Mouse (Mus musculus) yolk sac, embryonic 10.5 days (tissue): Measurements from ENCODE around the gene Speer4c.
A peak's percentile ranks its signal among the peaks of the same experiment; 100 is the strongest.
"Not testable (repeated sequence)": the region's sequence is repeated elsewhere in the genome, so short reads cannot be mapped to it uniquely, and the experiment has no call there.

Experiments used
- DNase-seq: peaks from one replicate; pipeline ENCODE4 v3.0.0-alpha.2; 2017; ENCODE audit warnings: low spot score

Gene Speer4c

DNA sequence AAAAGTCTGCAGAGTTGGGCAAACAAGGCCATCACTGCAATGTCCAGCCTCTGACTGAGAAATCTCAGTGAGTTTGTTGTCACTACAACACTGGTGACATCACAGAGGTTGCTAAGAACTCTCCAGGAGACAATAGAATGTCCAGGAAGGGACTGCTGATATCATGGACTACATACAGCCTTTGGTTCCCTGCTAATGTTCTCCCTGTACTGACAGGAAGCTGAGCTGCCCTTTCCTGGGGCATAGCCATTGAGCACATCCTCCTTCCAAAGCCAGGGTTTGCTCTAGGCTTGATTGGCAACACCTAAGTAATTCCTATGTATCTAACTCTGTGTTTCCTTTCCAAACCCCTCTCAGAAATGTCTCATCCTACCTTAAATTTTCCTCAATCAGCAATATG lies at the start of gene Speer4c:
Gene Speer4c, minus strand, starts transcription at position 101 of the 400 bp plus-strand sequence.
- DNase-seq, result not testable (repeated sequence)

DNA sequence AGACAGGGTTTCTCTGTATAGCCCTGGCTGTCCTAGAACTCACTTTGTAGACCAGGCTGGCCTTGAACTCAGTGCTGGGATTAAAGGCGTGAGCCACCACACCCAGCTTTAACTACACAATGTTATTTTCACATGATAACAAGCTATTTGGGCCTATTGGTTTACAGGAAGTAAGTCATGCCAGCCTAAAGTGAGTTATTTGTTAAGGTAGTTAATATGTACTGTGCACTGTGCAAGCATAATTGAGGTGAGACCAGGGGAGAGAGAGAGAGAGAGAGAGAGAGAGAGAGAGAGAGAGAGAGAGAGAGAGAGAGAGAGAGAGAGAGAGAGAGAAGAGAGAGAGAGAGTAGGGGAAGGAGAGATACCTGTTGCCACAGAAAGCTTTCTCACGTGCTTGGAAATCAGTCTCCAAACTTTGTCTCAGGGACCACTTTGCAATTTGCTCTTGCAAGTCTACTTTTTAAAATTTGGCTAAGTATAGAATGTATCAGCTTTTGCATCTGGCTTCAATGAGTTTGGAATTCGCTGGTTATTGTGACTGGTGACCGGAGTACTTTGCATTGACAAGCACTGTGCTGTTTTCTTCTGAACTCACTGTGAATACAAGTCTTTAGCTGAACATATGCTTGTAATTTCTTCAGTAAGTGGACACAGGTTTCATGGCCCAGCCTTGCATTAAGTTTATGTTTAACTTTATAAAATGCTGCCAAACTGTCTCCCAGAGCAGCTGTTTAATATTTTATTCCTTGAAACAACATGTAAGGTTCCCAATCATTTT lies 33.6 kb upstream of the Speer4c start:
- no peak for DNase-seq

GRCm38 (mm10) chr5:15734097-15734867 lies 20.2 kb upstream of the Speer4c start:
- no peak for DNase-seq

DNA sequence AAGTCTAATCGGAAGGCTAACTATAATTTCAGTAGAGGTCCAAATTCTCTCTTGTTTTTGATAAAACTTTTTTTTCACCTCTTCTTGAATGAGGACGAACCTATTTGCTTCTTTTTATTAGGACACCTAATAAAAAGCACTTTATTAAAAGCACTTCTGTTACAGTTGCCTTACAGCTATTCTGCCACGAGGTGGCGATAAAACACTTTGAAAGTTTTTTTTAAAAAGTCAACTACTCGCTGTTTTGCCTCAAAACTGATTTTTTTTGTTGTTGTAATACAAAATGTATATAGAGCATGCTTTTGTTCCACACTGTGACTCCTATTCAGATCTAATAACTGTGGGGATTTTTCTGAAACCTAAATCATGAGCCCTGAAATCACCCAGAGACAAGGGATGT lies 11.2 kb downstream of the Speer4c start:
- not testable (repeated sequence) for DNase-seq

- not testable (repeated sequence) for DNase-seq
Observed at GRCm38 (mm10) chr5:15697719-15698118, 16.4 kb downstream of the Speer4c start.

DNA sequence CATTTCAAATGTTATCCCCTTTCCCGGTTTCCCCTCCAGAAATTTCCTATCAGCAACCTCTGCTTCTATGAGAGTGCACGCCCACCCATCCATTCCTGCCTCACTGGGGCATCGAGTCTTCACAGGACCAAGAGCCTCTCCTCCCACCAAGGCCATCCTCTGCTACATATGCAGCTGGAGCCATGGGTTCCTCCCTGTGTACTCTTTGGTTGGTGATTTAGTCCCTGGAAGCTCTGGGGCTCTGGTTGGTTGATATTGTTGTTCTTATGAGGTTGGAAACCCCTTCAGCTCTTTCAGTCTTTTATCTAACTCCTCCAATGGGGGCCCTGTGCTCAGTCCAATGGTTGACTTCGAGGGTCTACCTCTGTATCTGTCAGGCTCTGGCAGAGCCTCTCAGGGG lies 22.2 kb downstream of the Speer4c start:
- not testable (repeated sequence) for DNase-seq

DNA sequence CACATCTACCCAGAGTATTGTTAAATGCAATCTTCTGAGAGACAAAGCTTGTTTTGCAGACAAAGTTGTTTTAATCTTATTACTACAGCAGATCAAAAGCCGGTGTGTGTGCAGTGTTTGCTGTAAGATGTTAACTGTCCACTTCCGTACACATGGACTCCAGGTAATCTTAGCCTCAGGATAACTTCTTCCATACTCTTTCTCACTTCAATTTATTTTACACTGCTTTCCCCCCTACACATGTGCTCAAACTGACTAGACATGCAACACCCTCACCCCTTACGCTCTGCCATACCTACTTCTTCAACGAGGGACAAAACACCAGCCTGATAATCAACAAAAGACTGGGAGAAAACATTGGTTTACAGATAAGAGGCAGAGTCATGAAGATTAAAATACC lies 23.2 kb downstream of the Speer4c start:
- peak; percentile 14 for DNase-seq

GRCm38 (mm10) chr5:15689659-15690213 lies 24.3 kb downstream of the Speer4c start:
- DNase-seq, result not testable (repeated sequence)

DNA sequence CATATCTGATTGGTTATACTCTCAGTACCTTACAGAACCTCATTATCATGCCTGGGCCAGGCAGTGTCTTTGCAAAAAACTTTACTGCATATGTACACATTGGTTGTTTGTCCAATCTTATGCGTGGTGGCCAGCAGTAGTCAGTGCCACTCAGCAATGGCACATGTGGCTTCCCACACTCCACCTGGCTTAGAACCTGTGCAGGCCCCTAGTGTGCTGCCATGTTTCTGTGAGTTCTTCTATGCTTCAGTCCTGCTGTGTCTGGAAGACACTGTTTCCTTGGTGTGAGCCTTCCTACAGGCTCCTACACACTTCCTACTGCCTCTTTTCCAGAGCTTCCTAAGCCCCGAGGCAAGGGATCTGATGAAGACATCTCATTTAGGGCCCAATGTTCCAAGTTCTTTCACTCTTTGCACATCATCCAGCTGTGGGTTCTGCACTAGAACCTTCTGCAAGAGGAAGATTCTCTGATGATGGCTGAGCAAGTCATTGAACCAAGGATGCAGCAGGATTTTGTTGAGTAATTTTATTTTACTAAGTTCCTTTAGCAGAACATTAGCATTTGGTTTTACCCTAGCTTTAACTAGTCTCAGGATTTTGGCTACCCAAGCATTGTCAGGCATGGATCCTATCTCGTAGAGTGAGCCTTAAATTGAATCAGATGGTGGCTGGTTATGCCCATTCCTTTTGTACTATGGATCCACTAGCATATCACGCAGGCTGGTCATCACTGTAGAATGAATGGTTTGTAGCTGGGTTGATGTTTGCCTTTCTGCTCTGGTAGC lies 25.0 kb downstream of the Speer4c start:
- DNase-seq, result not testable (repeated sequence)

DNA sequence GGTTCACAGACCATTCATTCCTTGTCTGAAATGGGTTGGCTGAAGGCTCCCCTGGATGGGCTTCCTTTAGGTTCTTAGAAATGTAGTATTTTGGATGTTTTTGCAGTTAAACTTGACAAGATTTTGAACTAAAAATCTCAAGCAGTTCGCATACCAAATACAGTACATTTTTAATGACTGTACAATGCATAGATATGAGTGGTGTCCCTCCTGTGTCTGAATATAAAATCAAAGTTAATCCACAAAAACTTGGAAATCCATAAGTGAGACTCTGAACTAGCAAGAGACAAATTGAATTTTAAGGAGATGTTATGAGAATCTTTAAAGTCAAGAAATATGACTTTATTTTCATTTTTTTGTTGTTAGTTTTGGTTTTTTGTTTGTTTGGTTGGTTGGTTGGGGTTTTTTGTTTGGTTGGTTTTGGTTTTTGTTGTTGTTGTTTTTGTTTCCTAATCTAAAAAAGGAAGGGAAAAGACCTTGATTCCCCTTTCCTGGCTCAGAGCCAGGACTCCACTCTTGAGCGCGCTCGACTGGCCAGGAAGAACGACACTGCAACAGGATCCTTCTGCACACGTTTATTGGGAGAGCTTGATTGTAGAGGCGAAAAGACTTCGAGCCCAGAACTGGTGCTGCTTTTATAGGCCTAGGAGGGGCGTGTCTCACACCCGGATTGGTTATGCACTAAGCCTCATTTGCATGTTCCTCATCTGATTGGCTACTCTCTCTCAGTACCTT lies 32.6 kb downstream of the Speer4c start:
- not testable (repeated sequence) for DNase-seq

GRCm38 (mm10) chr5:15679980-15680949 lies 33.8 kb downstream of the Speer4c start:
- DNase-seq, result not testable (repeated sequence)

DNA sequence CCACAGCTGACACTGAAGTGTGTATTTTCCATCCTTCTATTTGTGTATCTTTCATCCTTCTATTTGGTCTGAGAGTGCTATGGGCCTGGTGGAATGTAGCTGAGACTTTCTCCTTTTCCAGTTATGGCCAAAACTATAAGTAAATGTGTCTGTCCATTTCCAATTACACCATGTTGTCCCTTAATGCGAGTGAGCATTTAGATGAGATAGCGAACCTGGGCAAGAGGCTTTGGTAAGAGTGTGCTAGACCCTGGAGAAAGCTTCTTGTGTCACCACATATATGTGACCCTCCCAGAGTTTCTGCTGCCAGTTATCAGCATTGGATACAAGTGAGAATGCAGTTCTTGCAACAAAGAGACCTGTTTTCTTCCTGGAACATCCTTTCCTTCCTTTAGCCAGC lies 35.2 kb downstream of the Speer4c start:
- DNase-seq, result peak; percentile 11

GRCm38 (mm10) chr5:15677750-15678149 lies 36.3 kb downstream of the Speer4c start:
- not testable (repeated sequence) for DNase-seq

- DNase-seq, result peak; percentile 1
Observed at GRCm38 (mm10) chr5:15674429-15675244, 39.4 kb downstream of the Speer4c start.

- not testable (repeated sequence) for DNase-seq
Observed at GRCm38 (mm10) chr5:15673989-15674388, 40.1 kb downstream of the Speer4c start.

- peak; percentile 1 for DNase-seq
Observed at GRCm38 (mm10) chr5:15670789-15671188, 43.3 kb downstream of the Speer4c start.

- not testable (repeated sequence) for DNase-seq
Observed at GRCm38 (mm10) chr5:15663847-15664246, 50.2 kb downstream of the Speer4c start.
